11 mouse cellular contexts compared by ENCODE assay signal in the genomic region with DNA sequence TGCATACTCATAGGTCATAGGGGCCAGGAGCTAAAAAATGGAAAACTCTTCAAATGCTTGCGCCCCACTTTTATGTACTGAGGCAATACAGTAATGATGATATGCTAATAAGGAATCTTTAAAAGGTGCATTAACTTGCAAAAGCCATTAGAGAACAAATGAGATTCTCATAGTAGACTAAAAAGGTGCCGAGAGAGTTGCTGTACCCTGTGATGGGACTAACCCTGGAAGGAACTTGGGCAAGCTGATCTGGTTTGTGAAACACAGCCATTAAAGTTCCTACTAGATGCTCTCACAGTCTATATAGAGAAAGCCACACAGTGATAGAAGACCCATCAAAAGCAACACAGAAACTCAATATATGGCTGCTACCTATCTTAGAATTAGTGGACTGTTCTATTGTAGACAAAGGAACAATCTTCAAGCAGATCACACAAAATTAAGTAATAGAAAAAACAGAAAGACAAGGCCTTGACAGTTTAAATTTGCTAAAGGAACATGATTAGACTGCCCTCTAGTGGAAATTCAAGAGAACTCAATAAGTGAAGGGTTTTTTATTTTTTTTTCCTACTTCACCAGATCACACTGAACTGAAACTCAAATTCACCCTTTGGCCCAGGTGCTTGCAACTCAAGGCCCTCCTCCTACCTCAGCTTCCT. TPM values are rescaled to one million over a fixed set of nuclear protein-coding genes. Genes with fewer than 3 reads are reported as not detected.
DNase-seq lines count a peak whose midpoint lies in the region; ATAC-seq and TF ChIP-seq lines count a peak whose summit lies in the region.
"Had no signal": no experiment of that assay in that cellular context is flagged by ENCODE, and none has a peak within 500 bp of the region (broad histone marks: within the 10 kb centered on the region; RNA-seq: fewer than 3 reads in every experiment).

No protein-coding gene starts in this region.

- H3K4me1 ChIP-seq in kidney, postnatal 0 days (replicated peaks; ENCODE audit: insufficient read depth, low read length) = no peaks in the 10 kb centered on the region
- no peaks in the 10 kb centered on the region for H3K4me1 ChIP-seq in kidney, embryonic 16.5 days (ENCODE audit: insufficient read depth, low read length)
- no peaks in the 10 kb centered on the region for H3K4me1 ChIP-seq in G1E (ENCODE audit: insufficient read depth, low read depth, low read length)
- H3K4me1 ChIP-seq in midbrain, embryonic 16.5 days (ENCODE audit: control insufficient read depth, insufficient read depth, low read length) = peaks cover 7% of the 10 kb centered on the region
- H3K4me1 ChIP-seq: limb, embryonic 12.5 days had no signal

- ATAC-seq in kidney, postnatal 0 days (replicated peaks; ENCODE audit: low FRiP score, low read depth) = no peak
- no peak for ATAC-seq in kidney, embryonic 16.5 days (ENCODE audit: low FRiP score, low TSS enrichment)
- no peak for ATAC-seq in G1E (ENCODE audit: extremely low read depth, insufficient number of reproducible peaks, low FRiP score, poor library complexity, severe bottlenecking)
- 0 out of 2 replicates have a peak, but pooled peaks have one; percentile 55 for ATAC-seq in erythroblast, adult 5-6 weeks (replicated peaks; ENCODE audit: low FRiP score, poor library complexity, severe bottlenecking)
- peak; percentile 51; the same call in 1 of the 2 replicates for ATAC-seq in midbrain, embryonic 16.5 days

- no peak overlapping the region for H3K27ac ChIP-seq in kidney, postnatal 0 days
- H3K27ac ChIP-seq in kidney, embryonic 16.5 days (ENCODE audit: low read length) = no peak overlapping the region
- H3K27ac ChIP-seq in midbrain, embryonic 16.5 days (ENCODE audit: low read length) = peak overlapping the region; percentile 47; the same call in 1 of the 2 replicates
- H3K27ac ChIP-seq: limb, embryonic 12.5 days had no signal

- H3K27me3 ChIP-seq in kidney, postnatal 0 days (ENCODE audit: insufficient read depth, low read length) = no peaks in the 10 kb centered on the region
- H3K27me3 ChIP-seq in kidney, embryonic 16.5 days (ENCODE audit: insufficient read depth, low read length) = no peaks in the 10 kb centered on the region
- no peaks in the 10 kb centered on the region for H3K27me3 ChIP-seq in G1E (ENCODE audit: insufficient read depth, low read length)
- H3K27me3 ChIP-seq in midbrain, embryonic 16.5 days (ENCODE audit: control insufficient read depth, insufficient read depth, low read depth, low read length) = no peaks in the 10 kb centered on the region
- H3K27me3 ChIP-seq: limb, embryonic 12.5 days had no signal

- WGBS in kidney, postnatal 0 days = 87% methylated on average over 2 of the region's 2 CpGs
- 80% methylated on average over 2 of the region's 2 CpGs for WGBS in kidney, embryonic 16.5 days
- WGBS in midbrain, embryonic 16.5 days = 49% methylated on average over 2 of the region's 2 CpGs

- intact Hi-C loops in left cerebral cortex, postnatal 25 days (cut with DNase I) = loop anchor here (10.0 kb wide), 1 partner anchor 1183 kb away; no protein-coding TSS in a partner anchor

- no peak overlapping the region for H3K4me2 ChIP-seq in kidney, postnatal 0 days (ENCODE audit: low read length)
- no peak overlapping the region for H3K4me2 ChIP-seq in kidney, embryonic 16.5 days (replicated peaks; ENCODE audit: low read depth, low read length)
- no peak overlapping the region for H3K4me2 ChIP-seq in midbrain, embryonic 16.5 days (ENCODE audit: low read length)
- H3K4me2 ChIP-seq: limb, embryonic 12.5 days had no signal

- H3K9me3 ChIP-seq in kidney, postnatal 0 days (replicated peaks; ENCODE audit: low read length) = no peaks in the 10 kb centered on the region
- no peaks in the 10 kb centered on the region for H3K9me3 ChIP-seq in kidney, embryonic 16.5 days (ENCODE audit: low read length)
- no peaks in the 10 kb centered on the region for H3K9me3 ChIP-seq in G1E (replicated peaks)
- H3K9me3 ChIP-seq in midbrain, embryonic 16.5 days (replicated peaks; ENCODE audit: control insufficient read depth, low read length, poor library complexity, severe bottlenecking) = no peaks in the 10 kb centered on the region
- H3K9me3 ChIP-seq: limb, embryonic 12.5 days had no signal

- H3K4me3 ChIP-seq in kidney, postnatal 0 days (replicated peaks; ENCODE audit: low read depth, low read length) = no peak overlapping the region
- no peak overlapping the region for H3K4me3 ChIP-seq in kidney, embryonic 16.5 days (ENCODE audit: low read length)
- no peak overlapping the region for H3K4me3 ChIP-seq in G1E (ENCODE audit: low read depth, low read length)
- H3K4me3 ChIP-seq in midbrain, embryonic 16.5 days (ENCODE audit: low read depth, low read length) = no peak overlapping the region
- H3K4me3 ChIP-seq: limb, embryonic 12.5 days had no signal

- peaks cover 9% of the 10 kb centered on the region; the same call in 1 of the 2 replicates for H3K36me3 ChIP-seq in kidney, postnatal 0 days (ENCODE audit: insufficient read depth, low read length)
- H3K36me3 ChIP-seq in kidney, embryonic 16.5 days (ENCODE audit: insufficient read depth, low read length) = peaks cover 16% of the 10 kb centered on the region
- H3K36me3 ChIP-seq in G1E (replicated peaks) = peaks cover 46% of the 10 kb centered on the region
- no peaks in the 10 kb centered on the region for H3K36me3 ChIP-seq in midbrain, embryonic 16.5 days (ENCODE audit: control insufficient read depth, insufficient read depth, low read length)

- H3K9ac ChIP-seq in kidney, postnatal 0 days (ENCODE audit: low read depth, low read length) = no peak overlapping the region
- H3K9ac ChIP-seq in kidney, embryonic 16.5 days (replicated peaks; ENCODE audit: low read length) = no peak overlapping the region
- 0 out of 2 replicates have a peak overlapping the region, but pooled peaks have one; percentile 7 for H3K9ac ChIP-seq in midbrain, embryonic 16.5 days (ENCODE audit: low read depth, low read length)
- H3K9ac ChIP-seq: limb, embryonic 12.5 days had no signal

- TF ChIP-seq CTCF in kidney, postnatal 0 days (IDR thresholded peaks at IDR 0.05; ENCODE audit: low read depth) = peak; percentile 87
- TF ChIP-seq CTCF in G1E (IDR thresholded peaks at IDR 0.05; ENCODE audit: low read depth, low read length) = peak; percentile 14; the same call in 1 of the 2 replicates

- DNase-seq in kidney, postnatal 0 days (ENCODE audit: low spot score) = peak; percentile 88
- peak; percentile 10 for DNase-seq in G1E (ENCODE audit: low spot score)
- DNase-seq in left cerebral cortex, postnatal 25 days (ENCODE audit: low spot score in 2 of 2) = no peak
- DNase-seq in ovary, postnatal 36 days (ENCODE audit: low spot score) = no peak
- no peak for DNase-seq in thymus, postnatal 14 days
- DNase-seq: gastrocnemius, postnatal 25 days; right cerebral cortex, adult 18-20 months had no signal

RNA-seq across cellular contexts. Expression of a gene that starts 24.3 kb away (rescaled TPM):
- polyA plus RNA-seq in kidney, postnatal 0 days (2015; fragmentation: Nextera tagmentation; extraction: Ambion mirVana) = 91.5 and 93.0 TPM in 2 replicates
- polyA plus RNA-seq in kidney, embryonic 16.5 days (2015; fragmentation: Nextera tagmentation; extraction: Ambion mirVana) = 75.4 and 81.8 TPM in 2 replicates
- 20.8 and 28.2 TPM in 2 replicates for total RNA-seq in G1E (2014; fragmentation: Nextera tagmentation)
- 33.3 and 36.6 TPM in 2 replicates for total RNA-seq in G1E (2017)
- 16.7 and 19.2 TPM in 2 replicates for polyA plus RNA-seq in G1E (2012)
- total RNA-seq in erythroblast, adult 5-6 weeks (2015; ENCODE audit: low replicate concordance) = 11.9 and 25.9 TPM in 2 replicates
- total RNA-seq in erythroblast, adult 5-6 weeks (2017; ENCODE audit: low replicate concordance) = 13.5 and 25.1 TPM in 2 replicates
- 130 and 136 TPM in 2 replicates for polyA plus RNA-seq in midbrain, embryonic 16.5 days (2015; fragmentation: Nextera tagmentation; extraction: Ambion mirVana)
- total RNA-seq in left cerebral cortex, postnatal 25 days (2021) = 10 to 100 TPM; 82.4 to 89.3 TPM

Comparison
In these comparisons a context has a peak if more than half of its experiments do, and no peak if none do; other contexts are left out.
1. ATAC-seq: peak in erythroblast, adult 5-6 weeks (single experiment) and midbrain, embryonic 16.5 days (single experiment); none in kidney, postnatal 0 days (single experiment), kidney, embryonic 16.5 days (single experiment) and G1E (single experiment).
2. DNase-seq: peak in kidney, postnatal 0 days (single experiment) and G1E (single experiment); none in left cerebral cortex, postnatal 25 days (0 of 2), ovary, postnatal 36 days (single experiment) and thymus, postnatal 14 days (single experiment).